Mouse (Mus musculus) neural tube, embryonic 13.5 days (tissue): ENCODE results near the gene Sema6c. TPM values are rescaled to one million over a fixed set of nuclear protein-coding genes. Genes with fewer than 3 reads are reported as not detected.
"Not testable (repeated sequence)": the region's sequence is repeated elsewhere in the genome, so short reads cannot be mapped to it uniquely, and the experiment has no call there.

Experiments used
- ATAC-seq: fragments of 200-750 bp; cut with Nextera tagmentation; 2 replicates; pipeline ENCODE4 v1.8.0; 2017; ENCODE audit warnings: low read depth, mild to moderate bottlenecking, moderate TSS enrichment, moderate library complexity
- H3K27ac ChIP-seq: fragments of 300-500 bp; sonication (generic); replicated peaks from 2 replicates; pipeline ENCODE4 v1.5.1; 2015; ENCODE audit warnings: moderate library complexity, mild to moderate bottlenecking, inconsistent platforms
- H3K27me3 ChIP-seq: fragments of 300-500 bp; sonication (generic); 2 replicates; pipeline ENCODE4 v1.6.1; 2015; ENCODE audit warnings: mild to moderate bottlenecking, inconsistent platforms
- H3K36me3 ChIP-seq: fragments of 300-500 bp; sonication (generic); 2 replicates; pipeline ENCODE4 v1.6.1; 2015; ENCODE audit warnings: mild to moderate bottlenecking, inconsistent platforms
- H3K4me1 ChIP-seq: fragments of 300-500 bp; sonication (generic); replicated peaks from 2 replicates; pipeline ENCODE4 v1.6.1; 2015; ENCODE audit warnings: inconsistent platforms
- H3K4me2 ChIP-seq: fragments of 300-500 bp; sonication (generic); 2 replicates; pipeline ENCODE4 v1.6.1; 2015; ENCODE audit warnings: inconsistent platforms, mild to moderate bottlenecking, moderate library complexity
- H3K4me3 ChIP-seq: fragments of 300-500 bp; sonication (generic); 2 replicates; pipeline ENCODE4 v1.5.1; 2015; ENCODE audit warnings: mild to moderate bottlenecking, inconsistent platforms
- H3K9ac ChIP-seq: fragments of 300-500 bp; sonication (generic); 2 replicates; pipeline ENCODE4 v1.6.1; 2015; ENCODE audit warnings: moderate library complexity, mild to moderate bottlenecking, inconsistent platforms
- H3K9me3 ChIP-seq: fragments of 300-500 bp; sonication (generic); 2 replicates; pipeline ENCODE4 v1.6.1; 2016; ENCODE audit warnings: inconsistent platforms
- WGBS: fragments of 180-500 bp; shearing (Covaris S2); methylation state at CpG from one replicate; pipeline ENCODE4 v1.1.7; 2015; 5-methylcytosine and 5-hydroxymethylcytosine counted together
- polyA plus RNA-seq: library from polyadenylated mRNA; unstranded; fragments of >200 nt; fragmentation: Nextera tagmentation; extraction: Ambion mirVana; gene quantifications from 2 replicates; pipeline ENCODE4 v1.2.1, GENCODE M21; 2015

The Sema6c gene
- polyA plus RNA-seq, 1 experiment from 2014 or later: 34.3 TPM

- WGBS: 82% methylated on average over 1 of the region's 1 CpGs
- Histone ChIP-seq H3K4me3 (no peak overlapping the region), H3K27me3 (no peaks in the 10 kb centered on the region), H3K4me2 (no peak overlapping the region), H3K9me3 (no peaks in the 10 kb centered on the region), H3K4me1 (no peaks in the 10 kb centered on the region), H3K9ac (no peak overlapping the region), H3K27ac (no peak overlapping the region), H3K36me3 (peaks cover 85% of the 10 kb centered on the region)
- ATAC-seq: no peak
These were observed 38.8 kb downstream of the Sema6c start for GRCm38 (mm10) chr3:95199101-95199500.

GRCm38 (mm10) chr3:95200132-95200531 lies 39.9 kb downstream of the Sema6c start:
- no peaks in the 10 kb centered on the region for H3K27me3 ChIP-seq
- H3K4me1 ChIP-seq: no peaks in the 10 kb centered on the region
- WGBS: 89% methylated on average over 7 of the region's 7 CpGs
- no peaks in the 10 kb centered on the region for H3K9me3 ChIP-seq
- H3K36me3 ChIP-seq: peaks cover 85% of the 10 kb centered on the region
- ATAC-seq: no peak
- H3K4me3 ChIP-seq: no peak overlapping the region
- no peak overlapping the region for H3K9ac ChIP-seq
- H3K27ac ChIP-seq: no peak overlapping the region
- H3K4me2 ChIP-seq: no peak overlapping the region

- Histone ChIP-seq H3K9me3 (no peaks in the 10 kb centered on the region), H3K4me2 (no peak overlapping the region), H3K9ac (no peak overlapping the region), H3K36me3 (peaks cover 85% of the 10 kb centered on the region), H3K27me3 (no peaks in the 10 kb centered on the region), H3K4me3 (no peak overlapping the region), H3K4me1 (no peaks in the 10 kb centered on the region), H3K27ac (no peak overlapping the region)
- no peak for ATAC-seq
- WGBS: 88% methylated on average over 2 of the region's 2 CpGs
These were observed 40.3 kb downstream of the Sema6c start for GRCm38 (mm10) chr3:95200562-95200961.

GRCm38 (mm10) chr3:95203880-95204279 lies 43.6 kb downstream of the Sema6c start:
- no peak for ATAC-seq

GRCm38 (mm10) chr3:95208286-95208685 lies 48.0 kb downstream of the Sema6c start:
- Histone ChIP-seq H3K4me3 (no peak overlapping the region), H3K4me2 (no peak overlapping the region), H3K9me3 (no peaks in the 10 kb centered on the region), H3K27ac (no peak overlapping the region), H3K4me1 (no peaks in the 10 kb centered on the region), H3K9ac (no peak overlapping the region), H3K27me3 (no peaks in the 10 kb centered on the region), H3K36me3 (peaks cover 56% of the 10 kb centered on the region)
- 86% methylated on average over 4 of the region's 4 CpGs for WGBS
- no peak for ATAC-seq

More at GRCm38 (mm10) chr3:95203880-95204279, 43.6 kb downstream of the Sema6c start:
- H3K4me3 ChIP-seq: no peak overlapping the region
- H3K4me1 ChIP-seq: no peaks in the 10 kb centered on the region
- WGBS: 94% methylated on average over 6 of the region's 6 CpGs
- H3K9ac ChIP-seq: no peak overlapping the region
- H3K4me2 ChIP-seq: no peak overlapping the region
- no peaks in the 10 kb centered on the region for H3K9me3 ChIP-seq
- no peaks in the 10 kb centered on the region for H3K27me3 ChIP-seq
- peaks cover 85% of the 10 kb centered on the region for H3K36me3 ChIP-seq
- H3K27ac ChIP-seq: no peak overlapping the region

GRCm38 (mm10) chr3:95210585-95210984 lies 50.3 kb downstream of the Sema6c start:
- Histone ChIP-seq H3K9me3 (no peaks in the 10 kb centered on the region), H3K4me1 (no peaks in the 10 kb centered on the region), H3K27me3 (no peaks in the 10 kb centered on the region), H3K4me2 (no peak overlapping the region), H3K4me3 (no peak overlapping the region), H3K27ac (no peak overlapping the region), H3K36me3 (peaks cover 48% of the 10 kb centered on the region), H3K9ac (no peak overlapping the region)
- WGBS: 49% methylated on average over 2 of the region's 2 CpGs
- ATAC-seq: no peak

GRCm38 (mm10) chr3:95212889-95213608 lies 52.8 kb downstream of the Sema6c start:
- peaks cover 34% of the 10 kb centered on the region for H3K36me3 ChIP-seq
- H3K9ac ChIP-seq, ATAC-seq, H3K9me3 ChIP-seq, H3K4me2 ChIP-seq, H3K4me3 ChIP-seq, H3K27ac ChIP-seq, H3K27me3 ChIP-seq: not testable (repeated sequence)
- 93% methylated on average over 9 of the region's 10 CpGs for WGBS
- H3K4me1 ChIP-seq: peaks cover 14% of the 10 kb centered on the region

- ATAC-seq: no peak
- WGBS: 93% methylated on average over 1 of the region's 1 CpGs
- Histone ChIP-seq H3K9me3 (no peaks in the 10 kb centered on the region), H3K4me1 (peaks cover 20% of the 10 kb centered on the region), H3K27ac (no peak overlapping the region), H3K4me3 (no peak overlapping the region), H3K9ac (no peak overlapping the region), H3K36me3 (peaks cover 33% of the 10 kb centered on the region), H3K27me3 (no peaks in the 10 kb centered on the region), H3K4me2 (no peak overlapping the region)
These were observed 53.3 kb downstream of the Sema6c start for GRCm38 (mm10) chr3:95213609-95213975.

GRCm38 (mm10) chr3:95216655-95217254 lies 56.5 kb downstream of the Sema6c start:
- Histone ChIP-seq H3K27ac (peak overlapping the region; percentile 97), H3K36me3 (peaks cover 59% of the 10 kb centered on the region), H3K9me3 (no peaks in the 10 kb centered on the region), H3K9ac (peak overlapping the region; percentile 88; the same call in 1 of the 2 replicates), H3K4me3 (peak overlapping the region; percentile 74), H3K27me3 (no peaks in the 10 kb centered on the region), H3K4me2 (peak overlapping the region; percentile 61), H3K4me1 (peaks cover 20% of the 10 kb centered on the region)
- ATAC-seq: no peak
- 18% methylated on average over 4 of the region's 4 CpGs for WGBS

- H3K4me2 ChIP-seq: peak within 1 kb of the TSS; percentile 61
- H3K36me3 ChIP-seq: peaks cover 58% of the 10 kb centered on the region
- peaks cover 25% of the 10 kb centered on the region for H3K4me1 ChIP-seq
- peak; percentile 91 for ATAC-seq
- H3K9ac ChIP-seq: peak within 1 kb of the TSS; percentile 88
- no peaks in the 10 kb centered on the region for H3K27me3 ChIP-seq
- under 1% methylated on average over 55 of the region's 56 CpGs for WGBS
- H3K27ac ChIP-seq: peak within 1 kb of the TSS; percentile 97
- no peaks in the 10 kb centered on the region for H3K9me3 ChIP-seq
- H3K4me3 ChIP-seq: peak within 1 kb of the TSS; percentile 74
These were observed 57.2 kb downstream of the Sema6c start, which contains the start of gene Gabpb2 for GRCm38 (mm10) chr3:95217255-95218134. Gene Gabpb2 (minus strand): TSS chr3:95217916.

GRCm38 (mm10) chr3:95218466-95219137 lies 58.3 kb downstream of the Sema6c start:
- H3K4me2 ChIP-seq: peak overlapping the region; percentile 61
- H3K9me3 ChIP-seq: no peaks in the 10 kb centered on the region
- peak overlapping the region; percentile 97; the same call in 1 of the 2 replicates for H3K27ac ChIP-seq
- 83% methylated on average over 6 of the region's 6 CpGs for WGBS
- peak overlapping the region; percentile 74 for H3K4me3 ChIP-seq
- no peak for ATAC-seq
- peaks cover 36% of the 10 kb centered on the region for H3K4me1 ChIP-seq
- peak overlapping the region; percentile 88; the same call in 1 of the 2 replicates for H3K9ac ChIP-seq
- no peaks in the 10 kb centered on the region for H3K27me3 ChIP-seq
- H3K36me3 ChIP-seq: peaks cover 69% of the 10 kb centered on the region
